8 mouse cellular contexts compared by ENCODE assay signal in genomic region chr5:52112953-52113841, GRCm38 (mm10).
A peak's percentile ranks its signal among the peaks of the same experiment; 100 is the strongest.
DNase-seq lines count a peak whose midpoint lies in the region; ATAC-seq and TF ChIP-seq lines count a peak whose summit lies in the region.

No protein-coding gene starts in this region.

- peaks cover 2% of the 10 kb centered on the region for H3K4me1 ChIP-seq in ES-Bruce4 (ENCODE audit: control insufficient read depth, insufficient read depth, low read length)
- H3K4me1 ChIP-seq in heart, embryonic 16.5 days (ENCODE audit: control insufficient read depth, insufficient read depth, low read length) = peaks cover 13% of the 10 kb centered on the region; the same call in 1 of the 2 replicates
- peaks cover 46% of the 10 kb centered on the region for H3K4me1 ChIP-seq in megakaryocyte, embryonic 14.5 days

- H3K36me3 ChIP-seq in C2C12 (ENCODE audit: control insufficient read depth, insufficient read depth) = no peaks in the 10 kb centered on the region
- no peaks in the 10 kb centered on the region for H3K36me3 ChIP-seq in ES-Bruce4 (ENCODE audit: control insufficient read depth, insufficient read depth, low read length, poor library complexity, severe bottlenecking)
- H3K36me3 ChIP-seq in heart, embryonic 16.5 days (ENCODE audit: control insufficient read depth, insufficient read depth) = no peaks in the 10 kb centered on the region
- H3K36me3 ChIP-seq in megakaryocyte, embryonic 14.5 days (replicated peaks; ENCODE audit: low read length) = no peaks in the 10 kb centered on the region

- H3K4me3 ChIP-seq in C2C12 (ENCODE audit: insufficient read depth, poor library complexity, severe bottlenecking) (peak overlapping the region; percentile 18), ES-Bruce4 (ENCODE audit: low read depth, low read length) (peak overlapping the region; percentile 32)
- peak overlapping the region; percentile 92 for H3K4me3 ChIP-seq in heart, embryonic 16.5 days (ENCODE audit: low read length)
- H3K4me3 ChIP-seq in megakaryocyte, embryonic 14.5 days (replicated peaks) = peak overlapping the region; percentile 96

- TF ChIP-seq POLR2A in ES-Bruce4 (IDR thresholded peaks at IDR 0.05; ENCODE audit: insufficient read depth, low read length) = no peak

- peak overlapping the region; percentile 100 for H3K4me2 ChIP-seq in heart, embryonic 16.5 days (ENCODE audit: low read depth, low read length)

- no peak for TF ChIP-seq EP300 in ES-Bruce4 (IDR thresholded peaks at IDR 0.05; ENCODE audit: insufficient read depth, low read depth, low read length)

- no peaks in the 10 kb centered on the region for H3K79me3 ChIP-seq in C2C12 (ENCODE audit: low read depth)

- ATAC-seq in heart, embryonic 16.5 days (replicated peaks; ENCODE audit: extremely low read depth, insufficient read depth, low FRiP score) = 0 out of 2 replicates have a peak, but pooled peaks have one; percentile 4

- TF ChIP-seq CTCF in C2C12 (IDR thresholded peaks at IDR 0.05; ENCODE audit: control insufficient read depth, insufficient read depth, insufficient read length) = no peak
- no peak for TF ChIP-seq CTCF in ES-Bruce4 (IDR thresholded peaks at IDR 0.05; ENCODE audit: low read depth, low read length)

- H3K27me3 ChIP-seq in C2C12 (ENCODE audit: control insufficient read depth, insufficient read depth, insufficient read length) (no peaks in the 10 kb centered on the region), ES-Bruce4 (ENCODE audit: control insufficient read depth, insufficient read depth, low read length, poor library complexity, severe bottlenecking) (peaks cover 19% of the 10 kb centered on the region)
- H3K27me3 ChIP-seq in heart, embryonic 16.5 days (ENCODE audit: control insufficient read depth, insufficient read depth, low read length) = peaks cover 14% of the 10 kb centered on the region
- H3K27me3 ChIP-seq in megakaryocyte, embryonic 14.5 days (replicated peaks) = peaks cover 70% of the 10 kb centered on the region

- H3K9ac ChIP-seq in ES-Bruce4 (ENCODE audit: low read depth, poor library complexity, severe bottlenecking) = peak overlapping the region; percentile 40
- H3K9ac ChIP-seq in heart, embryonic 16.5 days (ENCODE audit: low read length) = peak overlapping the region; percentile 84

- no peak overlapping the region for H3K27ac ChIP-seq in ES-Bruce4 (ENCODE audit: insufficient read depth, low read length)
- no peak overlapping the region for H3K27ac ChIP-seq in heart, embryonic 16.5 days (ENCODE audit: low read length)

- no peaks in the 10 kb centered on the region for H3K9me3 ChIP-seq in ES-Bruce4 (replicated peaks; ENCODE audit: control insufficient read depth, insufficient read depth, low read length, poor library complexity, severe bottlenecking)
- no peaks in the 10 kb centered on the region for H3K9me3 ChIP-seq in heart, embryonic 16.5 days (replicated peaks; ENCODE audit: control insufficient read depth, low read length)
- H3K9me3 ChIP-seq in megakaryocyte, embryonic 14.5 days = no peaks in the 10 kb centered on the region

- under 1% methylated on average over 68 of the region's 73 CpGs for WGBS in heart, embryonic 16.5 days

- peak; percentile 65 for DNase-seq in embryo, embryonic 10 days (ENCODE audit: low spot score)
- peak; percentile 55 to 57 for DNase-seq in layer of hippocampus, postnatal 10 days (ENCODE audit: low spot score in 2 of 2)
- DNase-seq in right cerebral cortex, postnatal 4 days = peak; percentile 50
- DNase-seq in spleen, postnatal 36 days (ENCODE audit: low spot score in 2 of 2) = no peak

- no peaks in the 10 kb centered on the region for H3K79me2 ChIP-seq in C2C12 (ENCODE audit: control insufficient read depth, insufficient read depth)

- no peak overlapping the region for H3ac ChIP-seq in C2C12 (ENCODE audit: control insufficient read depth, insufficient read length, low read depth)

TF ChIP-seq in C2C12, 6 proteins besides CTCF, POLR2A, EP300 and RAD21:
- no peak for TF ChIP-seq FOSL1 (IDR thresholded peaks at IDR 0.05; ENCODE audit: insufficient read depth, low read length, poor library complexity, severe bottlenecking)
- TF ChIP-seq MAX (IDR thresholded peaks at IDR 0.05) = no peak
- TF ChIP-seq USF1 (IDR thresholded peaks at IDR 0.05; ENCODE audit: low read depth) = no peak
- TF ChIP-seq MYOD1 (IDR thresholded peaks at IDR 0.05; ENCODE audit: control insufficient read depth, insufficient read length, low read depth) = no peak
- no peak for TF ChIP-seq CEBPB (IDR thresholded peaks at IDR 0.05; ENCODE audit: low read depth)
- TF ChIP-seq MYOG (IDR thresholded peaks at IDR 0.05; ENCODE audit: control insufficient read depth, extremely low read depth, insufficient read length) = no peak

Comparison
In these comparisons a context has a peak if more than half of its experiments do, and no peak if none do; other contexts are left out.
1. H3K4me3 ChIP-seq: peak in every context shown above with its lines; median percentile 96 in megakaryocyte, embryonic 14.5 days; 92 in heart, embryonic 16.5 days; 32 in ES-Bruce4; 18 in C2C12.
2. DNase-seq: peak in embryo, embryonic 10 days (single experiment), layer of hippocampus, postnatal 10 days (2 of 2) and right cerebral cortex, postnatal 4 days (single experiment); none in spleen, postnatal 36 days (0 of 2).